8 mouse cellular contexts compared by ENCODE assay signal in genomic region chr11:59707931-59708611, GRCm38 (mm10). TPM values are rescaled to one million over a fixed set of nuclear protein-coding genes. Genes with fewer than 3 reads are reported as not detected.
DNase-seq lines count a peak whose midpoint lies in the region; ATAC-seq and TF ChIP-seq lines count a peak whose summit lies in the region.

No protein-coding gene starts in this region.

- no peak for TF ChIP-seq CTCF in gastrocnemius, adult 2 months (IDR thresholded peaks at IDR 0.05)

- 27% methylated on average over 11 of the region's 11 CpGs for WGBS in hindbrain, embryonic 16.5 days

- 0 out of 2 replicates have a peak overlapping the region, but pooled peaks have one; percentile 19 for H3K9ac ChIP-seq in hindbrain, embryonic 16.5 days (ENCODE audit: low read depth, low read length)

- H3K27me3 ChIP-seq in hindbrain, embryonic 16.5 days (replicated peaks; ENCODE audit: control insufficient read depth, insufficient read depth, low read length): no peaks in the 10 kb centered on the region

- peak overlapping the region; percentile 91 for H3K27ac ChIP-seq in gastrocnemius, adult 2 months
- H3K27ac ChIP-seq in hindbrain, embryonic 16.5 days (ENCODE audit: low read depth, low read length): peak overlapping the region; percentile 79

- H3K9me3 ChIP-seq in hindbrain, embryonic 16.5 days (ENCODE audit: control insufficient read depth, low read length): no peaks in the 10 kb centered on the region

- H3K36me3 ChIP-seq in hindbrain, embryonic 16.5 days (ENCODE audit: control insufficient read depth, insufficient read depth, low read length): peaks cover 3% of the 10 kb centered on the region; the same call in 1 of the 2 replicates

- H3K4me1 ChIP-seq in hindbrain, embryonic 16.5 days (ENCODE audit: control insufficient read depth, insufficient read depth, low read depth, low read length): peaks cover 20% of the 10 kb centered on the region

- H3K4me2 ChIP-seq in hindbrain, embryonic 16.5 days (ENCODE audit: low read length): peak overlapping the region; percentile 14; the same call in 1 of the 2 replicates

- intact Hi-C loops in gastrocnemius, adult 2 months (cut with DNase I): loop anchor here (5.0 kb wide), 1 partner anchor 46 kb away; the partner anchor contains the start of gene Mprip

- peak; percentile 90 for ATAC-seq in hindbrain, embryonic 16.5 days
- no peak for ATAC-seq in erythroid progenitor cell, adult 5-6 weeks (replicated peaks; ENCODE audit: low FRiP score, poor library complexity, severe bottlenecking)

- DNase-seq in R1 (ENCODE audit: low read depth, low spot score): peak; percentile 68
- DNase-seq in cerebellum, postnatal 25 days: peak; percentile 68 to 69
- DNase-seq in gastrocnemius, adult 2 months: peak; percentile 81
- DNase-seq in left cerebral cortex, adult 11 months (ENCODE audit: low spot score): peak; percentile 75
- peak; percentile 78 for DNase-seq in lung, postnatal 14 days
- peak; percentile 77 to 87 for DNase-seq in right cerebral cortex, postnatal 10 days (ENCODE audit: low spot score in 2 of 2)

- H3K4me3 ChIP-seq in gastrocnemius, adult 2 months: peak overlapping the region; percentile 60
- no peak overlapping the region for H3K4me3 ChIP-seq in hindbrain, embryonic 16.5 days (ENCODE audit: low read length)

RNA-seq across cellular contexts. Expression of gene Mprip, which starts 47.0 kb away (rescaled TPM):
- total RNA-seq in gastrocnemius, adult 2 months (2021): 10 to 100 TPM; 75.6 to 87.2 TPM
- polyA plus RNA-seq in hindbrain, embryonic 16.5 days (2015; fragmentation: Nextera tagmentation; extraction: Ambion mirVana): 34.8 and 38.9 TPM in 2 replicates
- total RNA-seq in erythroid progenitor cell, adult 5-6 weeks (2015; ENCODE audit: low replicate concordance): 21.4 and 38.2 TPM in 2 replicates
- 20.7 and 44.4 TPM in 2 replicates for total RNA-seq in erythroid progenitor cell, adult 5-6 weeks (2017; ENCODE audit: low replicate concordance)
